Mouse (Mus musculus) midbrain, embryonic 14.5 days (tissue): ENCODE results near the gene Slc8b1. TPM values are rescaled to one million over a fixed set of nuclear protein-coding genes. Genes with fewer than 3 reads are reported as not detected.

ENCODE experiments used
- ATAC-seq: fragments of 200-750 bp; cut with Nextera tagmentation; 2 replicates; pipeline ENCODE4 v1.8.0; 2017; ENCODE audit warnings: moderate number of reproducible peaks, moderate library complexity; ENCODE audit not compliant: low FRiP score, low TSS enrichment
- DNase-seq: peaks from one replicate; pipeline ENCODE4 v3.0.0-alpha.2; 2015
- H3K27ac ChIP-seq: fragments of 300-500 bp; sonication (generic); replicated peaks from 2 replicates; pipeline ENCODE4 v1.5.1; 2014; ENCODE audit warnings: mild to moderate bottlenecking, low read depth, low read length, moderate library complexity
- H3K27me3 ChIP-seq: fragments of 300-500 bp; sonication (generic); 2 replicates; pipeline ENCODE4 v1.6.1; 2014; ENCODE audit warnings: low read length, control low read depth, mixed read lengths; ENCODE audit not compliant: control insufficient read depth, insufficient read depth
- H3K36me3 ChIP-seq: fragments of 300-500 bp; sonication (generic); 2 replicates; pipeline ENCODE4 v1.6.1; 2014; ENCODE audit warnings: low read length, control low read depth; ENCODE audit not compliant: control insufficient read depth, insufficient read depth
- H3K4me1 ChIP-seq: fragments of 300-500 bp; sonication (generic); 2 replicates; pipeline ENCODE4 v1.6.1; 2014; ENCODE audit warnings: mild to moderate bottlenecking, antibody characterized with exemption, low read length, control low read depth; ENCODE audit not compliant: control insufficient read depth, insufficient read depth
- H3K4me2 ChIP-seq: fragments of 300-500 bp; sonication (generic); 2 replicates; pipeline ENCODE4 v1.6.1; 2014; ENCODE audit warnings: mild to moderate bottlenecking, low read length, moderate library complexity
- H3K4me3 ChIP-seq: fragments of 300-500 bp; sonication (generic); replicated peaks from 2 replicates; pipeline ENCODE4 v1.5.1; 2014; ENCODE audit warnings: low read depth, low read length
- H3K9ac ChIP-seq: fragments of 300-500 bp; sonication (generic); replicated peaks from 2 replicates; pipeline ENCODE4 v1.6.1; 2014; ENCODE audit warnings: mild to moderate bottlenecking, low read length, moderate library complexity
- H3K9me3 ChIP-seq: fragments of 300-500 bp; sonication (generic); 2 replicates; pipeline ENCODE4 v1.6.1; 2016; ENCODE audit warnings: low read length, control low read depth, mixed read lengths; ENCODE audit not compliant: control insufficient read depth
- WGBS: fragments of 180-500 bp; shearing (Covaris S2); extraction: QIAGEN DNeasy Blood & Tissue Kit; methylation state at CpG from one replicate; pipeline ENCODE4 v1.1.7; 2014; 5-methylcytosine and 5-hydroxymethylcytosine counted together
- polyA plus RNA-seq: library from polyadenylated mRNA; unstranded; fragments of >200 nt; fragmentation: Nextera tagmentation; extraction: Ambion mirVana; gene quantifications from 2 replicates; pipeline ENCODE4 v1.2.1, GENCODE M21; 2014

Gene Slc8b1
- polyA plus RNA-seq, 1 experiment from 2014 or later: 1.5 TPM

DNA sequence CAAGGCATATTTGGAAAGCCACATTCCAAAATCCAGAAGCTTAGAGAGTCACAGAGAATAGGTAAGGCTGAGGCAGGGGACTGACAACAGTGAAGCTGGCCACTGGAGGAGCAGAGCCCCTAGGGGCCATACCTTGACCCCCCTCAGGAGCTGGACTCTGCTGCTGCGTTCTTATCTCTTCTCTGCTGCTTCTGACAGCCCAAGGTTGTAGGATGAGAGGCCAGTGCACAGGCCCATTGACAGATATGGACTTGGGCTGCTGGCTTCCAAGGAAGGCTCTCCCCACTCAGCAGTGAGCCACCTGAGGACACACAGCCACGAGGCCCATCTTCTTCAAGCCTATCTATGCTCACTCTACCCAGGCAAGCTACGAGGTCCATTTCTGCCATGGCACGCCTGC is 58.0 kb downstream of the Slc8b1 start:
- DNase-seq (no peak), ATAC-seq (no peak)
- Histone ChIP-seq H3K9ac (no peak overlapping the region), H3K27me3 (no peaks in the 10 kb centered on the region), H3K27ac (peak overlapping the region; percentile 84), H3K4me1 (peaks cover 53% of the 10 kb centered on the region), H3K4me2 (no peak overlapping the region), H3K9me3 (no peaks in the 10 kb centered on the region), H3K4me3 (no peak overlapping the region), H3K36me3 (no peaks in the 10 kb centered on the region)
- WGBS: 87% methylated on average over 4 of the region's 4 CpGs

DNA sequence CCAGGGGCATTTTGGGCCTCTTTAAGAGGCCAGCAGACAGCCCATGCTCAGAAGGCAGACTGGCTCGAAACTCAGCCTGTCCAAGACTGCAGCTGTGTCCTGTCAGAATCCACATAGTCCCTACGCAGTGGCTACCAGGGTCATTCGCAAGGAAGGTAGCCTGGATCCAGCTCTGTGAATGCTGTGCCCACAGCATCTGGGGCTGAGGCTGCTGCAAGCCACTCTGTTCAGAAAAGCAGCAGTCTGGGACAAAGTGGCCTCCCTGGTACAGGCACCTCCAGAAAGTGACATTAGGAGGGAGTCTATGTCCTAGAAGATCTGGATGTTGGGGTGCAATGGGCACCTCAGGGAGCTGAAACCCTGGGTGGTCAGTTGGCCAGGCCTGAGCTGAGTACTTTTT is 58.8 kb downstream of the Slc8b1 start:
- no peaks in the 10 kb centered on the region for H3K9me3 ChIP-seq
- H3K36me3 ChIP-seq: no peaks in the 10 kb centered on the region
- no peak overlapping the region for H3K4me3 ChIP-seq
- 95% methylated on average over 3 of the region's 3 CpGs for WGBS
- H3K27me3 ChIP-seq: no peaks in the 10 kb centered on the region
- ATAC-seq (no peak), DNase-seq (no peak)
- H3K27ac ChIP-seq: no peak overlapping the region
- H3K4me2 ChIP-seq: no peak overlapping the region
- H3K9ac ChIP-seq: no peak overlapping the region
- H3K4me1 ChIP-seq: peaks cover 53% of the 10 kb centered on the region

DNA sequence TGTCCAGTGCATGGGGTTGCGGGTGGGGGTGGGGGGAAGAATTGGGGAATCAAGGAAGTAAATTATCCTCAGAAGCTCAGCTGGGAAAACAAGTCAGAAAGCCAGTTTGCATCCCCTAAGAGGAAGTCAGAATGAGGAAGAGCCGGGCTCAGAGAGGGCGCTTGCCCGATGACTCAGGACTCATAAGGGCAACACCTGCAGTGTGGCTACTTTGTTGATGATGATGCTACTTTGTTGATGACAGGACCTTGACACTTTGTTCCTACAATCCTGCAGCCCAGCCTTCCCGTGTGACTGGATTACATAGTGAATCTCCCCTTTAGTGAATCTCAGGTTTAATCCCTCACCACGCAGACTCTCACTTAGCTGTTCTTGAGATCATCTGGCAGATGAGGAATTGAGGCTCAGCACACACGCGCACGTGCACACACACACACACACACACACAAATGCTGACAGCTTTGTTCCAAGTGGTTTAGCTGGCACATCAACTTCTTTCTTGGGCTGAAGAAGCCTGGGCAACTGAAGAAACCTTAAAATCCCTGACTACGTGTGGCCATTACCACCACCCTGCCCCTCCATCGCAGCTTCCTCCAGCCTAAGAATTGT is 59.4 kb downstream of the Slc8b1 start:
- H3K27me3 ChIP-seq: no peaks in the 10 kb centered on the region

GRCm38 (mm10) chr5:120571056-120571740 is 60.2 kb downstream of the Slc8b1 start:
- H3K4me1 ChIP-seq: peaks cover 40% of the 10 kb centered on the region
- no peaks in the 10 kb centered on the region for H3K9me3 ChIP-seq
- H3K9ac ChIP-seq: no peak overlapping the region
- DNase-seq (no peak), ATAC-seq (no peak)
- H3K36me3 ChIP-seq: no peaks in the 10 kb centered on the region
- no peak overlapping the region for H3K4me3 ChIP-seq
- no peak overlapping the region for H3K4me2 ChIP-seq
- no peaks in the 10 kb centered on the region for H3K27me3 ChIP-seq
- peak overlapping the region; percentile 20; the same call in 1 of the 2 replicates for H3K27ac ChIP-seq
- WGBS: 61% methylated on average over 14 of the region's 14 CpGs

More for the DNA sequence above, 59.4 kb downstream of the Slc8b1 start:
- ATAC-seq (no peak), DNase-seq (no peak)
- H3K27ac ChIP-seq: no peak overlapping the region
- no peak overlapping the region; the same call in 1 of the 2 replicates for H3K9ac ChIP-seq
- H3K4me2 ChIP-seq: no peak overlapping the region
- H3K4me1 ChIP-seq: peaks cover 48% of the 10 kb centered on the region
- no peaks in the 10 kb centered on the region for H3K36me3 ChIP-seq
- no peak overlapping the region for H3K4me3 ChIP-seq
- WGBS: 77% methylated on average over 11 of the region's 11 CpGs
- H3K9me3 ChIP-seq: no peaks in the 10 kb centered on the region

GRCm38 (mm10) chr5:120574469-120575063 is 63.6 kb downstream of the Slc8b1 start:
- no peak overlapping the region for H3K4me3 ChIP-seq
- no peak overlapping the region for H3K9ac ChIP-seq
- H3K9me3 ChIP-seq: no peaks in the 10 kb centered on the region
- H3K27ac ChIP-seq: no peak overlapping the region
- WGBS: 84% methylated on average over 10 of the region's 10 CpGs
- H3K36me3 ChIP-seq: no peaks in the 10 kb centered on the region
- no peak overlapping the region for H3K4me2 ChIP-seq
- H3K27me3 ChIP-seq: no peaks in the 10 kb centered on the region
- peaks cover 15% of the 10 kb centered on the region for H3K4me1 ChIP-seq
- ATAC-seq (no peak), DNase-seq (no peak)

DNA sequence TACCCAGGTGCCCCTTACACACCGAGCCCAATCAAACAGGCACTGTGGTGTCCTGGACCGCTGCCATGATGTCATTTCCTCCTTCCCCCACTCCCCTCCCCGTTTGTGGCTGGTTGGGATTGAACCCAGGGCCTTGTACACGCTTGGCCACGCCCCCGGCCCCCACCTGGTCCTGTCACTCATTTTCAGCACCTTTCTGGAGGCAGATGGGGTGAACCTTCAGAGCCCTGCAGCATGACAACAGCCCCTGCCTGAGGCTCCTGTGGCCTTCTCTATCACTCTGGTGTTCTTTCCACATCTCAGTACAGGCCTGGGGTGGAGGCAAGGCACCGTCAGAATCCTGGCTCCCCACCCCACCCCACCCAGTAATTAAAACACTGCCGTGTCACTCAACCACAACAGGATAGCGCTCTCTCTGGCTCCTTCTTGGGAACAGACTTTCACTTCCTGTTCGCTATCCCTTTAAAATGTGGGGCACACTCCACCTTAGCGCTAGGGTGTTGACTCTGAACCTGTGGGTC is 65.9 kb downstream of the Slc8b1 start:
- 89% methylated on average over 11 of the region's 11 CpGs for WGBS
- Histone ChIP-seq H3K4me2 (no peak overlapping the region), H3K4me3 (no peak overlapping the region), H3K9ac (no peak overlapping the region), H3K36me3 (peaks cover 3% of the 10 kb centered on the region; the same call in 1 of the 2 replicates), H3K27me3 (no peaks in the 10 kb centered on the region), H3K4me1 (peaks cover 13% of the 10 kb centered on the region; the same call in 1 of the 2 replicates), H3K27ac (no peak overlapping the region), H3K9me3 (no peaks in the 10 kb centered on the region)
- ATAC-seq (no peak), DNase-seq (no peak)

DNA sequence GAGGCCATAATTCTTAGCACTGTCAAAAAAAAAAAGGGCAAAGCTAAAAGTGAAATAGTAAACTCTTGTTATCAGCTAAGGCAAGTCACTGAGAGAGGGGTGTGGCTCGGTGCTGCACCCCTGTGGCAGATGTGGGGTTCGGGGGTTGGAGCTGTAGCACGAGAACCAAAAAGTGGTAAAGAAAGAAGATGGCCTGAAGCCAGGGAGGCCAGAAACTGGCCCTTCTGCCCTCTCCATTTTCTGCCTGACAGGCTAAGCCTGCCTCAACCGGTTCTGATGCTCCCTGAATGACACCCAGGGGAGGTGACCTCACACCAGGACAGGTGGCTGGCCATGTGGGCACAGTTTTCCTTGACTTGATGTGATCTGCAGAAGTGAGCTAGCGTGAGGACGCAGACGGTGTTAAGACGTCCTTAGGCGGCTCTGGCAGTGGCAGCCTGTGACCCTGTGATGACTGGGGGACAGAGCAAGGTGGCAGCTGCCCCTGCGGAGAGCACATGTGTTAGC is 67.0 kb downstream of the Slc8b1 start:
- WGBS: 59% methylated on average over 10 of the region's 10 CpGs
- Histone ChIP-seq H3K27me3 (no peaks in the 10 kb centered on the region), H3K9ac (no peak overlapping the region), H3K9me3 (no peaks in the 10 kb centered on the region), H3K27ac (no peak overlapping the region), H3K4me3 (no peak overlapping the region), H3K4me2 (no peak overlapping the region), H3K4me1 (peaks cover 13% of the 10 kb centered on the region; the same call in 1 of the 2 replicates), H3K36me3 (peaks cover 4% of the 10 kb centered on the region; the same call in 1 of the 2 replicates)
- no peak for DNase-seq
- ATAC-seq: no peak

DNA sequence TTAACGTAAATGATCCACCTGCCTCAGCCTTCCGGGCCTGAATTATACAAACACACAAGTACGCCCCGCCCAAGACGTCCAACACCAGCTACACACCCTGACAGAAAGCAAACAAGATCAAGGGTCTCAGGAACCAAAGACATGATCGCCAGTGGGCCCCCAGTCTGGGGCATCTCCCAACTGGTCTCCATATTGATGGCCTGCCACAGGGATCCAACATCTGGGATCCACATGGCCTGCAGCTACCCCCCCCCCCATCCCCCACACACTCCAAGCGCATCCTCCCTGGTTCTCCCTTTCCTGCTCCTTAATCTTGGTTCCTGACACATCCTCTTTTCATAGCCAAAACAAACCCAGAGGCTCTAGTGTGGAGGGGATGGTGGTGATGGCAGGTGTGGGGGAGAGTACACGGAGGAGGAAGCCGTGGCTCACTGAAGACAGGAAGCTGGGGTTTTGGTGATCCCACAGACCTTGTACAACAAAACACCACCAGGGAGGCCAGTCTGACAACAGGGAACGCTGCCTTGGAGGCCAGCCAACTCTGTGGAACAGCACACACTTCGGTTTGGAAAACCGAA is 67.6 kb downstream of the Slc8b1 start:
- no peaks in the 10 kb centered on the region for H3K9me3 ChIP-seq
- no peak overlapping the region for H3K27ac ChIP-seq
- no peak overlapping the region for H3K4me3 ChIP-seq
- no peak for DNase-seq
- H3K9ac ChIP-seq: no peak overlapping the region
- 68% methylated on average over 12 of the region's 12 CpGs for WGBS
- H3K36me3 ChIP-seq: peaks cover 6% of the 10 kb centered on the region; the same call in 1 of the 2 replicates
- no peak for ATAC-seq
- H3K4me2 ChIP-seq: no peak overlapping the region
- H3K27me3 ChIP-seq: no peaks in the 10 kb centered on the region
- peaks cover 13% of the 10 kb centered on the region; the same call in 1 of the 2 replicates for H3K4me1 ChIP-seq
